Mouse (Mus musculus): ENCODE measurements around the gene Mospd3.

DNA sequence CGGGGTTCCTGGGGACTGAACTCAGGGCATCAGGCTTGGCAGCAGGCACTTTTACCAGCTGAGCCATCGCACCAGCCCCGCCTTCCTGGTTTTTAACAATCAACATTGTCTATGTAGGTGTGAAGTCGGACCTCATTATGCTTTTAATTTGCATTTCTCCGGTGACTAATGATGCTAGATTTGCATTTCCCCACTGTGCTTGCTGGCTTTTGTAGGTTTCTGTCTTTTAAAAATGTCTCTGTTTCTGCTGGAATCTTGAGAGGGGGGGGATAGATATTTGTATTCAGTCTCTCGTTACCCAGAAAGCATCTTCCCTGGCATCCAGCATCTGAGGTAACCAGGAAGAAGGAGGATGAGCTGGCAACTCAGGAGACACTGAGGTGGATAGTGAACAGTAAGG is 39.3 kb downstream of the Mospd3 start:
- TF ChIP-seq CTCF (IDR thresholded peaks at IDR 0.05; ENCODE audit: low read depth) (no peak), EP300 (IDR thresholded peaks at IDR 0.05; ENCODE audit: low read depth) (no peak)
